Comparison of ENCODE assay signal across 8 mouse cellular contexts in the genomic region with DNA sequence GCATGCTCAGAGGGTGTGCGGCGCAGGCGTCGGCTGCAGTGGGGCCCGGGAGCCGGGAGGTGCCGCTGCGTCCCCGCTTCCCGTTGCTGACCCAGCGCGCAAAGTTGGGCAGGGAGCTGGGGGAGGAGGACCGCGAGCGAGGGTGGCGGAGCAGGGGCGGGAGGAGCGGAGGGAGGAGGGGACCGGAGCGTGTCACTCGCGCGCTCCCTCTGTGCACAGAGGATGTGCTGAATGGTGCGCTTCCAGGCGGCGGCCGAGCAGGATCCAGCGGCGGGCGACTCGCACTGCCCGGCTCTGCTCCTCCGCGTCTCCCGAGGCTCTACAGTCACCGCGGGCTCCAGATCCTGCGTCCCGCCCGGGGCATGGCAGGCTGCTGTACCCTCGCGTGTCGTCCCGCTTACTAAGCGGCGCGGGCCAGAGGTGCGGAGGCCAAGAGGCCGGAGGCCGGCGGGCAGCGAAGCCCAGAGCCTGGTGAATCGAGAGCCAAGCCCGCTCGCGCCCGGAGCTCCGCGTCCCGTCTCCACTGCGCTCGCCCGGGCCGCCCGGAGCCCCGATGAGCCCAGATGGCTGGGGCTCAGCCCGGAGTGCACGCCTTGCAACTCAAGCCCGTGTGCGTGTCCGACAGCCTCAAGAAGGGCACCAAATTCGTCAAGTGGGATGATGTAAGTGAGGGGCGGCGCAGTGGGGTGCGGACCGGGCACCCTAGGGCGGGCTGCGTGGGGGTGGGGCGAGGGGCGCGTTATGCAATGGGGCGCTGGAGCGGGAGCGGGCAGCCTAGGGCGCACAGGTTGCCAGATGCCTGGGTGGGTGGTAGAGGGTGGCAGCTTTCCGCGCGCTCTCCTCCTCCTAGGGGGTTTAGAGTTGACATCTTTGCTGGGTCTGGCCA. TPM values are rescaled to one million over a fixed set of nuclear protein-coding genes. Genes with fewer than 3 reads are reported as not detected.
DNase-seq lines count a peak whose midpoint lies in the region; ATAC-seq and TF ChIP-seq lines count a peak whose summit lies in the region.

TSS of gene Plcb1 (plus strand) at position 98 of the 886 bp plus-strand sequence.

- TF ChIP-seq CTCF in bone marrow, adult 2 months (IDR thresholded peaks at IDR 0.05; ENCODE audit: control insufficient read depth, insufficient read depth, low read length) = peak; percentile 34; the same call in 1 of the 2 replicates
- peak; percentile 94 for TF ChIP-seq CTCF in heart, adult 2 months (IDR thresholded peaks at IDR 0.05)

- peak within 1 kb of the TSS; percentile 88 for H3K9ac ChIP-seq in embryonic facial prominence, embryonic 13.5 days
- H3K9ac ChIP-seq in heart, adult 2 months (ENCODE audit: low read depth, low read length) = peak within 1 kb of the TSS; percentile 75
- H3K9ac ChIP-seq in midbrain, embryonic 11.5 days (ENCODE audit: low read length) = peak within 1 kb of the TSS; percentile 78

- peak; percentile 87 to 89 for DNase-seq in heart, adult 2 months
- DNase-seq in kidney, adult 8-10 months = peak; percentile 82 to 87
- peak; percentile 88 for DNase-seq in limb, embryonic 10.5 days (ENCODE audit: low spot score)
- DNase-seq in midbrain, embryonic 11.5 days (ENCODE audit: low spot score, missing footprints) = peak; percentile 98
- peak; percentile 82 to 86 for DNase-seq in right cerebral cortex, postnatal 36 days (ENCODE audit: low spot score in 2 of 2)
- DNase-seq in c-Kit-positive CD71-positive TER-119-positive erythroid progenitor cells, embryonic 14.5 days (ENCODE audit: low spot score) = no peak

- peak within 1 kb of the TSS; percentile 87 for H3K4me2 ChIP-seq in embryonic facial prominence, embryonic 13.5 days
- peak within 1 kb of the TSS; percentile 97 for H3K4me2 ChIP-seq in midbrain, embryonic 11.5 days

- peak; percentile 58; the same call in 1 of the 2 replicates for TF ChIP-seq POLR2A in bone marrow, adult 2 months (IDR thresholded peaks at IDR 0.05; ENCODE audit: borderline replicate concordance, control insufficient read depth, low read depth, low read length)
- TF ChIP-seq POLR2A in heart, adult 2 months (IDR thresholded peaks at IDR 0.05; ENCODE audit: insufficient read depth, low read depth, low read length) = peak; percentile 62

- no peaks in the 10 kb centered on the region for H3K9me3 ChIP-seq in embryonic facial prominence, embryonic 13.5 days
- no peaks in the 10 kb centered on the region for H3K9me3 ChIP-seq in limb, embryonic 10.5 days (replicated peaks)
- no peaks in the 10 kb centered on the region for H3K9me3 ChIP-seq in midbrain, embryonic 11.5 days (ENCODE audit: control insufficient read depth, low read length)

- intact Hi-C loops in heart, adult 2 months (cut with DNase I) = loop anchor here (1.0 to 5.0 kb wide), 8 partner anchors 66 to 543 kb away; no protein-coding TSS in a partner anchor

- H3K4me3 ChIP-seq in bone marrow, adult 2 months (replicated peaks; ENCODE audit: control insufficient read depth, low read depth, low read length) = peak within 1 kb of the TSS; percentile 53
- peak within 1 kb of the TSS; percentile 79 for H3K4me3 ChIP-seq in embryonic facial prominence, embryonic 13.5 days
- H3K4me3 ChIP-seq in heart, adult 2 months = peak within 1 kb of the TSS; percentile 61
- H3K4me3 ChIP-seq in limb, embryonic 10.5 days = peak within 1 kb of the TSS; percentile 72
- H3K4me3 ChIP-seq in midbrain, embryonic 11.5 days (ENCODE audit: low read depth, low read length) = peak within 1 kb of the TSS; percentile 63

- 2% methylated on average over 88 of the region's 88 CpGs for WGBS in bone marrow, adult 2 months
- 0% methylated on average over 70 of the region's 88 CpGs for WGBS in embryonic facial prominence, embryonic 13.5 days
- under 1% methylated on average over 85 of the region's 88 CpGs for WGBS in heart, adult 2 months
- under 1% methylated on average over 87 of the region's 88 CpGs for WGBS in limb, embryonic 10.5 days
- WGBS in midbrain, embryonic 11.5 days = under 1% methylated on average over 85 of the region's 88 CpGs

- H3K36me3 ChIP-seq in embryonic facial prominence, embryonic 13.5 days = no peaks in the 10 kb centered on the region
- no peaks in the 10 kb centered on the region for H3K36me3 ChIP-seq in heart, adult 2 months (ENCODE audit: control insufficient read depth, insufficient read depth, low read length)
- H3K36me3 ChIP-seq in limb, embryonic 10.5 days = no peaks in the 10 kb centered on the region
- no peaks in the 10 kb centered on the region for H3K36me3 ChIP-seq in midbrain, embryonic 11.5 days (ENCODE audit: control insufficient read depth, insufficient read depth, low read length)

- no peaks in the 10 kb centered on the region for H3K79me2 ChIP-seq in heart, adult 2 months (replicated peaks; ENCODE audit: control insufficient read depth, insufficient read depth, low read length)

- peaks cover 7% of the 10 kb centered on the region; the same call in 1 of the 2 replicates for H3K27me3 ChIP-seq in embryonic facial prominence, embryonic 13.5 days
- no peaks in the 10 kb centered on the region for H3K27me3 ChIP-seq in heart, adult 2 months (ENCODE audit: control insufficient read depth, insufficient read depth, low read length)
- peaks cover 35% of the 10 kb centered on the region for H3K27me3 ChIP-seq in limb, embryonic 10.5 days (ENCODE audit: low read depth, poor library complexity, severe bottlenecking)
- peaks cover 11% of the 10 kb centered on the region for H3K27me3 ChIP-seq in midbrain, embryonic 11.5 days (ENCODE audit: control insufficient read depth, insufficient read depth, low read length)

- peak; percentile 90 for ATAC-seq in embryonic facial prominence, embryonic 13.5 days (ENCODE audit: insufficient number of reproducible peaks, insufficient read depth, low FRiP score, low TSS enrichment, low read depth)
- ATAC-seq in midbrain, embryonic 11.5 days (ENCODE audit: low FRiP score) = peak; percentile 99

- H3K4me1 ChIP-seq in bone marrow, adult 2 months (ENCODE audit: control insufficient read depth, insufficient read depth, low read length) = no peaks in the 10 kb centered on the region
- peaks cover 10% of the 10 kb centered on the region for H3K4me1 ChIP-seq in embryonic facial prominence, embryonic 13.5 days
- no peaks in the 10 kb centered on the region; the same call in 1 of the 2 replicates for H3K4me1 ChIP-seq in heart, adult 2 months (ENCODE audit: control insufficient read depth, insufficient read depth, low read length)
- peaks cover 26% of the 10 kb centered on the region for H3K4me1 ChIP-seq in limb, embryonic 10.5 days
- peaks cover 7% of the 10 kb centered on the region for H3K4me1 ChIP-seq in midbrain, embryonic 11.5 days (ENCODE audit: control insufficient read depth, insufficient read depth, low read length)

- H3K27ac ChIP-seq in bone marrow, adult 2 months (ENCODE audit: control insufficient read depth, insufficient read depth, low read depth, low read length, poor library complexity) = peak within 1 kb of the TSS; percentile 66; the same call in 1 of the 2 replicates
- H3K27ac ChIP-seq in embryonic facial prominence, embryonic 13.5 days = peak within 1 kb of the TSS; percentile 60
- peak within 1 kb of the TSS; percentile 91 for H3K27ac ChIP-seq in heart, adult 2 months
- peak within 1 kb of the TSS; percentile 91 for H3K27ac ChIP-seq in limb, embryonic 10.5 days
- H3K27ac ChIP-seq in midbrain, embryonic 11.5 days (ENCODE audit: low read depth, low read length) = no peak within 1 kb of the TSS; the same call in 1 of the 2 replicates

- TF ChIP-seq EP300 in heart, adult 2 months (IDR thresholded peaks at IDR 0.05; ENCODE audit: insufficient read depth, low read depth, low read length) = 0 out of 2 replicates have a peak, but pooled peaks have one; percentile 43

RNA-seq across cellular contexts. Expression of gene Plcb1, which starts in this region (rescaled TPM):
- polyA plus RNA-seq in bone marrow, adult 2 months (2011; ENCODE audit: insufficient read depth, insufficient read length, low replicate concordance, missing spikeins) = 1.3 and 5.6 TPM in 2 replicates
- 14.1 and 18.3 TPM in 2 replicates for polyA plus RNA-seq in embryonic facial prominence, embryonic 13.5 days (2015; fragmentation: Nextera tagmentation; extraction: Ambion mirVana)
- 1 to 10 TPM; 3.9 to 4.2 TPM for total RNA-seq in heart, adult 2 months (2021)
- polyA plus RNA-seq in heart, adult 2 months (2012; rRNA removed) = 0.78 and 2.5 TPM in 2 replicates
- 9.7 and 12.2 TPM in 2 replicates for polyA plus RNA-seq in limb, embryonic 10.5 days (2016; fragmentation: Nextera tagmentation; extraction: Ambion mirVana)
- 5.9 and 6.1 TPM in 2 replicates for polyA plus RNA-seq in midbrain, embryonic 11.5 days (2014; fragmentation: Nextera tagmentation; extraction: Ambion mirVana)
